Mouse (Mus musculus) embryonic fibroblast, embryonic 13.5 days (primary cell): ENCODE results near the gene Amtn. TPM values are rescaled to one million over a fixed set of nuclear protein-coding genes. Genes with fewer than 3 reads are reported as not detected.
"Not testable (repeated sequence)": the region's sequence is repeated elsewhere in the genome, so short reads cannot be mapped to it uniquely, and the experiment has no call there.

Experiments used
- H3K27ac ChIP-seq: 2 replicates; pipeline ENCODE4 v1.5.1; 2012; ENCODE audit warnings: low read length, control low read depth, inconsistent platforms; ENCODE audit not compliant: insufficient read depth
- H3K4me1 ChIP-seq: 2 replicates; pipeline ENCODE4 v1.6.1; 2011; ENCODE audit warnings: low read length; ENCODE audit not compliant: control insufficient read depth, insufficient read depth
- H3K4me3 ChIP-seq: 2 replicates; pipeline ENCODE4 v1.5.1; 2011; ENCODE audit warnings: mild to moderate bottlenecking, control low read depth, low read length; ENCODE audit not compliant: insufficient read depth
- CTCF ChIP-seq: IDR thresholded peaks from 2 replicates; pipeline ENCODE4 v1.5.1; 2011; ENCODE audit warnings: mild to moderate bottlenecking, control low read depth, low read length, moderate library complexity, borderline replicate concordance; ENCODE audit not compliant: insufficient read depth
- POLR2A ChIP-seq: IDR thresholded peaks from 2 replicates; pipeline ENCODE4 v1.6.1; 2011; ENCODE audit warnings: low read depth, mild to moderate bottlenecking, control low read depth, low read length, moderate library complexity
- polyA plus RNA-seq: library from polyadenylated mRNA; stranded (reverse); fragments of >200 nt; gene quantifications from 2 replicates; pipeline ENCODE4 v1.2.4, GENCODE M21; 2011; ENCODE audit warnings: low read depth; ENCODE audit not compliant: missing spikeins, insufficient read length

Gene Amtn
- polyA plus RNA-seq, 1 experiment: not detected

- no peak overlapping the region for H3K4me3 ChIP-seq
- TF ChIP-seq CTCF: no peak
These were observed 44.6 kb downstream of the Amtn start for GRCm38 (mm10) chr5:88420319-88421065.

GRCm38 (mm10) chr5:88424892-88425291 is 49.0 kb downstream of the Amtn start:
- H3K27ac ChIP-seq, H3K4me3 ChIP-seq, H3K4me1 ChIP-seq: not testable (repeated sequence)

More at GRCm38 (mm10) chr5:88420319-88421065, 44.6 kb downstream of the Amtn start:
- no peaks in the 10 kb centered on the region for H3K4me1 ChIP-seq
- H3K27ac ChIP-seq: no peak overlapping the region

GRCm38 (mm10) chr5:88426753-88427152 is 50.8 kb downstream of the Amtn start:
- no peak for TF ChIP-seq POLR2A
- no peak for TF ChIP-seq CTCF
- H3K4me1 ChIP-seq: no peaks in the 10 kb centered on the region
- H3K4me3 ChIP-seq: no peak overlapping the region
- H3K27ac ChIP-seq: no peak overlapping the region

Other genes starting within 250 kb of the Amtn start
- not detected in 2 replicates for gene Gm11115, start 222.0 kb upstream of the Amtn start, polyA plus RNA-seq
- not detected in 2 replicates for gene Gm7714, start 107.2 kb upstream of the Amtn start, polyA plus RNA-seq
- gene Prol1, start 58.8 kb upstream of the Amtn start, polyA plus RNA-seq: not detected in 2 replicates
- not detected in 2 replicates for gene Ambn, start 79.9 kb downstream of the Amtn start, polyA plus RNA-seq
- not detected in 2 replicates for gene Enam, start 111.9 kb downstream of the Amtn start, polyA plus RNA-seq
- not detected in 2 replicates for gene Jchain, start 151.8 kb downstream of the Amtn start, polyA plus RNA-seq
- 53.0 and 55.2 TPM in 2 replicates for gene Utp3, start 178.4 kb downstream of the Amtn start, polyA plus RNA-seq
- 9.4 and 11.3 TPM in 2 replicates for gene Rufy3, start 188.9 kb downstream of the Amtn start, polyA plus RNA-seq